Mouse (Mus musculus): ENCODE data around the gene Azin2. TPM values are rescaled to one million over a fixed set of nuclear protein-coding genes. Genes with fewer than 3 reads are reported as not detected.

The Azin2 gene
- total and polyA plus RNA-seq, 3 experiments: 0.91 to 2.4 (median 1.7) TPM

DNA sequence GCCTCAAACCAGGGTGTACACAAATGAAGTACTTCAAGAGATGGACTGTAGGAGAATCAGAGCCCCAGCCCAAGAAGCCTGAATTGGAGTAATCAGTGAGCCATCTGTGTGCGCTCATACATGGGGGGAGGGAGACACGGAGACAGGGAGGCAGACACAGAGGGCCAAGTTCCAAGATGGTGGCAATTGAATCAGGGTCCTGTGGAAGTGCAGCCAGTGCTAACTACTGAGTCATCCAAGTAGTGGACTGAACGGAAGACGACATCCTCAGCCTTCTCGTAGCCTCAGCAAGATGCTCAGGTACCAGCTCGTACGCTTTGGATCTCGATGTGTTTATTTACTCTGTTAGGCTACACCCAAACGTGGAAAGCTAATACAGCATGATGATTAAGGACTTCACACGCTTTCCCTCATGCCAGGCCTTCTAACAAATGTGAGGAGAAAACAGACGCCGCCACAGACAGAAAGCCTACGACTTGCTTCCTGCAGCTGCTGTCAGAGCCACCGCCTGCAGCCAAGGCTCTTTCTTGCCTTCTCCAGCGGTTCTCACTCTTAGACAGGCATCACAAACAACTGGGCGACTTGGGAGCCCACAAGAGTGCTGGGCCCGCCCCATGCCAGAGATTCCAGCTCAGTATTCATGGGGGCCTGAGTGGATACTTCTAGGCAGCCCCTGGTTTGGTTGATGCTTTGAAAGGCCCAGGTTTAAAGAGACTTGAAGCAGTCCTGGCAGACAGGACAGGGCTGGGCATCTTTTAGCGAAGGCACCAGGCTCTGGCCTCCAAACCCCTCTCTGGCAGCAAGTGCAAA, 7.6 kb upstream of the Azin2 start:
- H3K27ac ChIP-seq (ENCODE audit: insufficient read depth, low read depth): no peak overlapping the region
- no peaks in the 10 kb centered on the region for H3K79me2 ChIP-seq (replicated peaks; ENCODE audit: control insufficient read depth, extremely low read depth, insufficient read depth, poor library complexity, severe bottlenecking)
- H3K9me3 ChIP-seq (replicated peaks; ENCODE audit: low read length): no peaks in the 10 kb centered on the region
- no peaks in the 10 kb centered on the region for H3K36me3 ChIP-seq (replicated peaks in 1 of 2; ENCODE audit: control insufficient read depth in 1 of 2, insufficient read depth in 1 of 2, low read length in 1 of 2)
- H3K27me3 ChIP-seq (replicated peaks): peaks cover 13% of the 10 kb centered on the region
- in situ Hi-C loops (cut with MboI; ENCODE audit: low pct_ligation_motif_present, low pct_unique_long_range_greater_than_20kb, low sequenced_read_pairs) (loop anchor here (10.0 kb wide), 1 partner anchor 65 kb away; no protein-coding TSS in a partner anchor), dilution Hi-C loops (cut with MboI; ENCODE audit: extremely low pct_ligation_motif_present, extremely low pct_unique_long_range_greater_than_20kb, low sequenced_read_pairs) (no loop called here)
- no peak for DNase-seq (ENCODE audit: extremely low read depth)
- H3K4me1 ChIP-seq (ENCODE audit: control insufficient read depth in 1 of 2, insufficient read depth in 2 of 2): peaks cover 0 to 10% of the 10 kb centered on the region in 2 experiments; a peak in 2 of 4 replicates
- H3K4me2 ChIP-seq (ENCODE audit: insufficient read depth, low read depth, poor library complexity, severe bottlenecking): no peak overlapping the region
- H3K4me3 ChIP-seq (replicated peaks in 1 of 3; ENCODE audit: low read depth in 2 of 3, low read length in 2 of 3, poor library complexity in 1 of 3): no peak overlapping the region
- TF ChIP-seq BHLHE40 (IDR thresholded peaks at IDR 0.05; ENCODE audit: low read depth, low read length) (no peak), ZNF384 (IDR thresholded peaks at IDR 0.05; ENCODE audit: low read depth, low read length) (no peak), CHD1 (IDR thresholded peaks at IDR 0.05; ENCODE audit: low read depth, low read length) (no peak), E2F4 (IDR thresholded peaks at IDR 0.05; ENCODE audit: insufficient replicate concordance, low read depth, low read length) (no peak), IRF4 (IDR thresholded peaks at IDR 0.05; ENCODE audit: low read depth, low read length) (no peak), MEF2A (IDR thresholded peaks at IDR 0.05; ENCODE audit: borderline replicate concordance, low read depth, low read length) (no peak), ZKSCAN1 (IDR thresholded peaks at IDR 0.05; ENCODE audit: borderline replicate concordance, low read depth, low read length) (no peak), ZC3H11A (IDR thresholded peaks at IDR 0.05; ENCODE audit: low read depth, low read length) (no peak), ELF1 (IDR thresholded peaks at IDR 0.05; ENCODE audit: low read depth, low read length) (no peak), RCOR1 (conservative IDR thresholded peaks at IDR 0.05; ENCODE audit: low read depth, low read length) (no peak), NRF1 (IDR thresholded peaks at IDR 0.05; ENCODE audit: low read depth, low read length) (no peak)
- no peak overlapping the region for H3K9ac ChIP-seq (ENCODE audit: insufficient read depth, low read depth)

GRCm38 (mm10) chr4:128969081-128969480, 6.8 kb upstream of the Azin2 start:
- Histone ChIP-seq H3K4me3 (replicated peaks in 1 of 3; ENCODE audit: low read depth in 2 of 3, low read length in 2 of 3, poor library complexity in 1 of 3) (no peak overlapping the region), H3K36me3 (replicated peaks in 1 of 2; ENCODE audit: control insufficient read depth in 1 of 2, insufficient read depth in 1 of 2, low read length in 1 of 2) (no peaks in the 10 kb centered on the region), H3K9ac (ENCODE audit: insufficient read depth, low read depth) (no peak overlapping the region), H3K4me2 (ENCODE audit: insufficient read depth, low read depth, poor library complexity, severe bottlenecking) (no peak overlapping the region), H3K79me2 (replicated peaks; ENCODE audit: control insufficient read depth, extremely low read depth, insufficient read depth, poor library complexity, severe bottlenecking) (no peaks in the 10 kb centered on the region), H3K4me1 (ENCODE audit: control insufficient read depth in 1 of 2, insufficient read depth in 2 of 2) (peaks cover 0 to 5% of the 10 kb centered on the region in 2 experiments; a peak in 2 of 4 replicates), H3K27me3 (replicated peaks) (peaks cover 20% of the 10 kb centered on the region), H3K9me3 (replicated peaks; ENCODE audit: low read length) (no peaks in the 10 kb centered on the region), H3K27ac (ENCODE audit: insufficient read depth, low read depth) (no peak overlapping the region)
- dilution Hi-C loops (cut with MboI; ENCODE audit: extremely low pct_ligation_motif_present, extremely low pct_unique_long_range_greater_than_20kb, low sequenced_read_pairs) (no loop called here), in situ Hi-C loops (cut with MboI; ENCODE audit: low pct_ligation_motif_present, low pct_unique_long_range_greater_than_20kb, low sequenced_read_pairs) (no loop called here)
- no peak for DNase-seq (ENCODE audit: extremely low read depth)
- TF ChIP-seq ELF1 (IDR thresholded peaks at IDR 0.05; ENCODE audit: low read depth, low read length): no peak
- no peak for TF ChIP-seq USF2 (conservative IDR thresholded peaks at IDR 0.05; ENCODE audit: low read depth, low read length)
- TF ChIP-seq MAZ (IDR thresholded peaks at IDR 0.05; ENCODE audit: low read depth, low read length): no peak
- TF ChIP-seq TCF12 (IDR thresholded peaks at IDR 0.05; ENCODE audit: low read depth, low read length): no peak
- no peak for TF ChIP-seq KAT2A (IDR thresholded peaks at IDR 0.05; ENCODE audit: insufficient replicate concordance, low read length)
- no peak for TF ChIP-seq POLR2AphosphoS2 (IDR thresholded peaks at IDR 0.05; ENCODE audit: low read depth, low read length)
- TF ChIP-seq ZMIZ1 (IDR thresholded peaks at IDR 0.05; ENCODE audit: low read depth, low read length): no peak
- TF ChIP-seq SMC3 (IDR thresholded peaks at IDR 0.05; ENCODE audit: low read depth, low read length): no peak
- no peak for TF ChIP-seq MAX (IDR thresholded peaks at IDR 0.05; ENCODE audit: low read length)
- no peak for TF ChIP-seq SIN3A (IDR thresholded peaks at IDR 0.05; ENCODE audit: low read length)
- no peak for TF ChIP-seq E2F4 (IDR thresholded peaks at IDR 0.05; ENCODE audit: insufficient replicate concordance, low read depth, low read length)
- TF ChIP-seq MXI1 (IDR thresholded peaks at IDR 0.05; ENCODE audit: low read depth, low read length): no peak
- no peak for TF ChIP-seq POLR2A (IDR thresholded peaks at IDR 0.05; ENCODE audit: low read depth, low read length)
- TF ChIP-seq JUND (conservative IDR thresholded peaks at IDR 0.05; ENCODE audit: low read depth, low read length): no peak
- no peak for TF ChIP-seq CHD2 (IDR thresholded peaks at IDR 0.05; ENCODE audit: low read length)
- TF ChIP-seq ZNF384 (IDR thresholded peaks at IDR 0.05; ENCODE audit: low read depth, low read length): no peak
- no peak for TF ChIP-seq UBTF (IDR thresholded peaks at IDR 0.05; ENCODE audit: low read depth, low read length)
